Mouse (Mus musculus): ENCODE measurements at regions not wholly inside any gene's neighbourhood (a gene's known extent, or its start where the extent isn't known, plus 50 kb on each side); places are given as distances from the start of the nearest gene placed in this dataset.

DNA sequence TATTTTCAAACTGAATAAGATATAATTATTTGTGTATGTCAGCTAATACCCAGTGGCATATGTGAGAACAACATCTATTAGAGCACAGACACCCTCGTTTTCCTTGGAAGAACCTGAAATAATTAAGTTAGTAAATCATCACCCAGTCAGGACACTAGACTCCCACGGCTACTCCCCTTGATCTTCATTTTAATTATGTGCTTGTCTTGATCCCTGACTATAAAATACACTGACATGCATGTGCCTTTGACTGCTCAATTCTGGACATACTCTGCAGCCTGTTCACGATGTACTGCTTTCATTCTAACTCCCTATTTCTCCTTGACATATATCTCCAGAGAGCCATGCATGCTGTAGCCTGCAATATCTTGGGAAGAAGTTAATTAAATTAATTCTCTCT is 232.7 kb upstream of the Atxn7l3b start:
- DNase-seq (ENCODE audit: extremely low spot score in 1 of 2, low spot score in 1 of 2) = no peak

DNA sequence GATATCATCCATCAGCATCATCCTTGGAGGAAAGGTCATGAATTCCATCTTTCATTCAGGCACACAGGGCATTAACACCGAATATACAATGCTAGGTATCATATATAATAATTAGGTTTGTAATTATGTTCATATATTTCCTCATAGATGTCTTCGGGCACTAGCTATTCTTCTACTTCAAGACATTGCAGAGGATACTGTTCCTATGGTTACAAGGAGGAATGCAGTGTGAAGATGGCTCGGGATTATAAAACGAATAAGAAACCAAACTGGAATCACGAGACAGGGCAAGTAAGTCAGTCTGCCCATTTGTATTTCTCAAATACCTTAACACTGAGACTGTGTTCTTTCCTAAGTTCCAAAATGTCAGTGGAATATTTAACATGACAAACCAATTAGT is 231.3 kb upstream of the Atxn7l3b start:
- no peak for DNase-seq (ENCODE audit: extremely low spot score in 1 of 2, low spot score in 1 of 2)

DNA sequence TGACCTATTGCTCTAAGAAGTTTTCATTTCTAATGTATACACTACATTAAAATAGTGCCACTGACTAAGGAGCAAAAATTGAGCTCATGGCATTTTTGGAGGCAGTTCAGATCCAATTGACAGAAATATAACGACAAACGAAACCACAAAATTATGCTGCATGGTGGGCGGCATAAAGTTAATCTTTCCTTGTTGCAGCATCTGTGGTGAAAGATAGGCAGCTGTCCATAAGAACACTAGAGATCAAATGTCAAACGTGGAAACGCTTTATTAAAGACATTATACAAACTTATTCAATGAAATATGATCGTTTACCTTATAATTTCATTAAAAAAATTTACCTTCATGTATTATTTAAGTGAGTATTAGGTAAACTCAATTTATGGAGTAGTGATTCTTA is 230.2 kb upstream of the Atxn7l3b start:
- DNase-seq (ENCODE audit: extremely low spot score in 1 of 2, low spot score in 1 of 2) = no peak

DNA sequence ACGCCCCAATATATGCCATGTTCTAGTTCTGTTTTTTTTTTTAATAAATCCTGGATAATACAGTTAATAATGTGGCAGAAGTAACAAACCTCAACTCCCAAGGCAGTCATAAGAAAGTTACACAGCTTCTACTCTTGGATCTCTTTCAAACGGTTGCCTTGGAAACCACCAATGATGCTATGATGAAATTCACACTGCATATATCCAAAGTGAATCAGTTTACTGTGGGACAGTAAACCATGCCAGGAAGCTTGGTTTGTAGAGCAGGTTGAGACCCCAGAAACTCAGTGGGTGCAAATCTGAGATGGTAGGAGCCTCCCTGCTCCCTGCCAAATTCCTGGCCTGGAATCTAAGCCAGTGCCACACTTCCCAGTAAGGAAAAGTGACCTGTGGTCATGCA is 212.8 kb upstream of the Atxn7l3b start:
- peak in 1 of 2 experiments; percentile 75 for DNase-seq (ENCODE audit: extremely low spot score in 1 of 2, low spot score in 1 of 2)

DNA sequence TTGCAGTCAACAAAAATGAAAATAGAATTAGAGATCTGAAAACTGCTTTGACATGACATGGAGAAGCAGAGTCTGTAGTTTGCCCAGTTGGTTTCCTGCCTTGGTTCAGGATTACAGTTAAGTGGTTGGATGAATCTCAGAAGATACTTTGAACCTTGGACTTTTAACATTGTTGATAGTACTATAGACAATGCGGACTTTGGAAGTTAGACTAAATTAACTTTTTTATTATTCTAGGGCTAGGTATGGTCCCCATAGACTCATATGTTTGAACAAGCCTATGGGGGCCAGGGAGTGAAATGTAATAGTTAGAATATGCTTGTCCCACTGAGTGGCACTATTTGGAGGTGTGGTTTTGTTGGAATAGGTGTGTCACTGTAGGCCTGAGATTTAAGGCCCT is 186.2 kb upstream of the Atxn7l3b start:
- DNase-seq (ENCODE audit: extremely low spot score in 1 of 2, low spot score in 1 of 2) = no peak

DNA sequence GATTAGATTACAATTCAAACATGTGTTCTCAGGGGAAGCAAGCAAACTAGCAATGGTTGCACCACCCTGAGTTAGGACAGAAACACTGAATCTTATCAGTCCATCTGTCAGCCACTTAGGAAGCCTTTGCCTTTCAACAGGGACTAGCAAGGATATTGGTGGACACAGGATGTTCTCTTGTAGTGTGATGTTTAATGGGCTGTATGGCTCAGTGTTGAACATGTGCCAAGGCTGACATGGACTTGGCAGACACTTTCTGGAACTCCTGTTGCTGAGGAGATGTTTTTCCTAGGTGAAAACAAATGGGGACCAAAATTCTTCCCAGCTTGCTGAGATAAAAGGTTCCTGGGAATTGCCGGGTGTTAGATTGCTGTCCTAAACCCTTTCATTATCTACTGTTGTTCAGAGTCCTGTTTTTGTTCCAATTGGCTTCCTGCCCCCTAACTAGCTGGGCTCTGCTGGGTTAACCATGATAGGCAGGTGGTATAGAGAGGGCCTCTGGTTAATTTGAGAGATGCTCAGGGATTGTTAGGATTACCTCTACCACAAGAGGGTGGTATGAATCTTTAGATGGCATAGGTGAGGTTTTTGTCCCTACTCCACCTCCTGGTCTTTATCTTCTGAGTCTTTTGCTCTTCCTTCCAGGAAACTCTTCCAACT is 177.1 kb upstream of the Atxn7l3b start:
- DNase-seq (ENCODE audit: extremely low spot score in 1 of 2, low spot score in 1 of 2) = peak; percentile 8 to 68

DNA sequence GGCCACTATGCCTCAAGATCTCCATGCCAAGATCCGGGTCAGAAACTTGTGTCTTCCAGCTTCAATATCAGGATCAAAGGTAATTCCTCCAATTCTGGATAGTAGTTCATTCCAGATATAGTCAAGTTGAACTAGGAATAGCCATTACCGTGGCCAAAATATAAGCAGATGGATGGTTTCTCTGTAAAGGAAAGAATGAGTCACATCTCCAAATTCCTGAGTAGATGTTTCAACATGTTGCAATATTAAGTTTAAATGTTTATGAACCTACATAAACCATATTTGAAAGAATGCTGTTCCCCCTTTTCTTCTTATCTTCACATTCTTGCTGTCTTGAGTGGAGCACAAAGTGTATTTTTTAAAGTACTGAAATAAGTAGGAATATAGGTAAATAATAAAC is 176.5 kb upstream of the Atxn7l3b start:
- DNase-seq (ENCODE audit: extremely low spot score in 1 of 2, low spot score in 1 of 2) = no peak
